Mouse (Mus musculus) leukemia stem cell, adult 10-12 weeks (primary cell): Measurements from ENCODE around the gene Setdb1. TPM values are rescaled to one million over a fixed set of nuclear protein-coding genes. Genes with fewer than 3 reads are reported as not detected.

Experiments used
- polyA plus RNA-seq: library from polyadenylated mRNA; stranded (reverse); fragments of >175 nt; gene quantifications from 2 replicates; pipeline ENCODE4 v1.2.3, GENCODE M21; 2012; ENCODE audit warnings: low replicate concordance

Setdb1 gene
- polyA plus RNA-seq, result 22.6 and 30.5 TPM in 2 replicates

GRCm38 (mm10) chr3:95356701-95357449, at the start of gene Setdb1:
Setdb1 (minus strand) TSS chr3:95357202.

GRCm38 (mm10) chr3:95402741-95403140, 45.7 kb upstream of the Setdb1 start, which contains the start of gene 4930558C23Rik:
4930558C23Rik (minus strand) TSS chr3:95402841.

GRCm38 (mm10) chr3:95314486-95315093, 42.4 kb downstream of the Setdb1 start, which contains the start of gene Cers2:
Cers2 (plus strand) TSS chr3:95314791.

GRCm38 (mm10) chr3:95307100-95307499, 49.9 kb downstream of the Setdb1 start, which contains the start of gene Anxa9:
Anxa9 (minus strand) TSS chr3:95307176.

GRCm38 (mm10) chr3:95281216-95282126, 75.5 kb downstream of the Setdb1 start, which contains the start of the genes Mindy1 and Prune1:
Mindy1 (plus strand) TSS chr3:95281345.
Prune1 (minus strand) TSS chr3:95282076.

Other genes starting within 250 kb of the Setdb1 start
- 177 and 301 TPM in 2 replicates for gene Vps72, start 246.2 kb downstream of the Setdb1 start, polyA plus RNA-seq
- 0.28 TPM in 1 of 2 replicates, not detected in the other for gene Tmod4, start 232.7 kb downstream of the Setdb1 start, polyA plus RNA-seq
- 2.5 and 4.8 TPM in 2 replicates for gene Scnm1, start 223.2 kb downstream of the Setdb1 start, polyA plus RNA-seq
- 3.9 and 5.0 TPM in 2 replicates for gene Lysmd1, start 223.1 kb downstream of the Setdb1 start, polyA plus RNA-seq
- 2.8 and 9.0 TPM in 2 replicates for gene Tnfaip8l2, start 214.8 kb downstream of the Setdb1 start, polyA plus RNA-seq
- gene Sema6c, start 196.7 kb downstream of the Setdb1 start, polyA plus RNA-seq, result 0.63 and 0.71 TPM in 2 replicates
- 2.4 and 7.3 TPM in 2 replicates for gene Gabpb2, start 139.3 kb downstream of the Setdb1 start, polyA plus RNA-seq
- 252 and 331 TPM in 2 replicates for gene Cdc42se1, start 128.5 kb downstream of the Setdb1 start, polyA plus RNA-seq
- gene Mllt11, start 125.0 kb downstream of the Setdb1 start, polyA plus RNA-seq, result 3.0 and 11.4 TPM in 2 replicates
- gene Gm128, start 115.6 kb downstream of the Setdb1 start, polyA plus RNA-seq, result 0.46 and 0.96 TPM in 2 replicates
- not detected in 2 replicates for gene Bnipl, start 106.0 kb downstream of the Setdb1 start, polyA plus RNA-seq
- gene Mindy1, start 75.9 kb downstream of the Setdb1 start, polyA plus RNA-seq, result 120 and 126 TPM in 2 replicates
- gene Prune1, start 75.1 kb downstream of the Setdb1 start, polyA plus RNA-seq, result 1.3 and 3.3 TPM in 2 replicates
- 0.52 and 1.0 TPM in 2 replicates for gene Anxa9, start 50.0 kb downstream of the Setdb1 start, polyA plus RNA-seq
- gene Cers2, start 42.4 kb downstream of the Setdb1 start, polyA plus RNA-seq, result 76.6 and 174 TPM in 2 replicates
- not detected in 2 replicates for gene 4930558C23Rik, start 45.6 kb upstream of the Setdb1 start, polyA plus RNA-seq
- gene Arnt, start 77.2 kb upstream of the Setdb1 start, polyA plus RNA-seq, result 20.3 and 33.5 TPM in 2 replicates
- 0.16 TPM in 1 of 2 replicates, not detected in the other for gene Ctsk, start 142.1 kb upstream of the Setdb1 start, polyA plus RNA-seq
- gene Ctss, start 169.6 kb upstream of the Setdb1 start, polyA plus RNA-seq, result 2.2 and 2.7 TPM in 2 replicates
- not detected in 2 replicates for gene Hormad1, start 202.5 kb upstream of the Setdb1 start, polyA plus RNA-seq
- 0.42 and 2.9 TPM in 2 replicates for gene Golph3l, start 231.7 kb upstream of the Setdb1 start, polyA plus RNA-seq